Mouse (Mus musculus) heart, embryonic 15.5 days (tissue): ENCODE data around the gene Surf4. TPM values are rescaled to one million over a fixed set of nuclear protein-coding genes. Genes with fewer than 3 reads are reported as not detected.
A peak's percentile ranks its signal among the peaks of the same experiment; 100 is the strongest.

Experiments used
- ATAC-seq: fragments of 200-750 bp; cut with Nextera tagmentation; replicated peaks from 2 replicates; pipeline ENCODE4 v1.8.0; 2017; ENCODE audit warnings: low read depth, moderate TSS enrichment; ENCODE audit not compliant: insufficient number of reproducible peaks, insufficient read depth, low FRiP score
- H3K27ac ChIP-seq: fragments of 300-500 bp; sonication (generic); 2 replicates; pipeline ENCODE4 v1.5.1; 2015; ENCODE audit warnings: mild to moderate bottlenecking, inconsistent platforms
- H3K27me3 ChIP-seq: fragments of 300-500 bp; sonication (generic); 2 replicates; pipeline ENCODE4 v1.6.1; 2015; ENCODE audit warnings: inconsistent platforms
- H3K36me3 ChIP-seq: fragments of 300-500 bp; sonication (generic); 2 replicates; pipeline ENCODE4 v1.6.1; 2015; ENCODE audit warnings: mild to moderate bottlenecking, inconsistent platforms
- H3K4me1 ChIP-seq: fragments of 300-500 bp; sonication (generic); replicated peaks from 2 replicates; pipeline ENCODE4 v1.6.1; 2015; ENCODE audit warnings: inconsistent platforms
- H3K4me2 ChIP-seq: fragments of 300-500 bp; sonication (generic); 2 replicates; pipeline ENCODE4 v1.6.1; 2015; ENCODE audit warnings: inconsistent platforms, mild to moderate bottlenecking, moderate library complexity
- H3K4me3 ChIP-seq: fragments of 300-500 bp; sonication (generic); 2 replicates; pipeline ENCODE4 v1.5.1; 2015; ENCODE audit warnings: mild to moderate bottlenecking, inconsistent platforms
- H3K9ac ChIP-seq: fragments of 300-500 bp; sonication (generic); 2 replicates; pipeline ENCODE4 v1.6.1; 2015; ENCODE audit warnings: mild to moderate bottlenecking, inconsistent platforms
- H3K9me3 ChIP-seq: fragments of 300-500 bp; sonication (generic); replicated peaks from 2 replicates; pipeline ENCODE4 v1.6.1; 2016; ENCODE audit warnings: inconsistent platforms
- WGBS: fragments of 180-500 bp; shearing (Covaris S2); methylation state at CpG from one replicate; pipeline ENCODE4 v1.1.7; 2015; ENCODE audit warnings: mixed read lengths; 5-methylcytosine and 5-hydroxymethylcytosine counted together
- polyA plus RNA-seq: library from polyadenylated mRNA; unstranded; fragments of >200 nt; fragmentation: Nextera tagmentation; extraction: Ambion mirVana; gene quantifications from 2 replicates; pipeline ENCODE4 v1.2.1, GENCODE M21; 2015

Gene Surf4
- polyA plus RNA-seq, 1 experiment from 2014 or later, result 157 TPM

DNA sequence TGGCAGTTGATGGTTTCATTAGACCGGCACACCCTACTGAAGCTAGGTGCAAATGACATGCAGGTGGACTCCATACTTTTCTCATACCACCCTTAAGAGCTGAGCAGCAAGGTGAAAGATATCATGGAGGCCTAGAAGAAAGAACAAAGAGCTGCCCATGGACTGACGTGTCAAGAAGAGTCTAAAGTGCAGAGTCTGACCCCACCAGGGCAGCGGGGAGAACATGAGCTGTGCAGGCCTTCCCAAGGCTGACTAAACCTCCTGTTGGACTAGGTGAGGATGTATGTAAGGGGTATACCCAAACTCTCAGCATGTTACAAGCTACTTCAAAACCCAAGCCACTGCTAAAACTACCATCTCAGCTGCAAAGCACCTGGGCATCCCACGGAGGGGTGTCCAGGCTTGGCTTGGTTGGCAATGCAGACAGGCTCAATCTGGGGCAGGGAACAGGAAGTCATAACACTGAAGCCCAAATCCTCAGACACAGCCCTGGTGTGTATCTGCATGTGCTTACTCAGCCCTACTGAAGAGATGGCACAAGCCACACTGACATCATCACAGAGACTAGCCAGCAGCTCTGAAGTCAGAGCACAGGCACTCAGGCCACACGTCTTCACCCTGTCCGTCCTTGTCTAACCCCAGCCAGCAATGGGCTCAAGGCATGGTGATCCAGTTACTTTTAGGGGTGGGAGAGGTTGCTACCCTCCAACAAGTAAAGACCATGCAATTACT is 5.8 kb downstream of the Surf4 start:
- ATAC-seq, result no peak
- WGBS, result 83% methylated on average over 6 of the region's 6 CpGs

DNA sequence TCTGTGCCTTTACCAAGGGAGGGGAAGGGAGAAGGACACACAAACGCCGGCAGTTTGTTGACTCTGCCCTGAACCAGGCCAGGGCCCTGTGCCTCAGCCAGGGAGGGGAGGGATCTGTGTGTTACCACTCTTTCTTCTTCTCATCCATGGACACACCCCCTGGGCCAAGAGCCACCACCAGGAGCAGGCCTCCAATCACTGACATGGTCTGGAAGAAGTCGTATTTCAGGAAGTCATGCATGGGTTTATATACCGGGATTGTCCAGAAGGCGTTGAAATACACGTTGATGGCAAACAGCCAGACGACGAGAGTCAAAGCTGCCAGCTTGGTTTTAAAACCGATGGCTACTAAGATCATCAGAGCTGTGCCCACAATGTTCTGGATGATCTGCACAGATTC is 11.9 kb downstream of the Surf4 start:
- Histone ChIP-seq H3K27me3 (no peaks in the 10 kb centered on the region), H3K9me3 (no peaks in the 10 kb centered on the region), H3K4me1 (peaks cover 18% of the 10 kb centered on the region), H3K4me2 (no peak overlapping the region), H3K4me3 (no peak overlapping the region), H3K36me3 (peaks cover 84% of the 10 kb centered on the region), H3K27ac (peak overlapping the region; percentile 51), H3K9ac (peak overlapping the region; percentile 29)
- WGBS, result 30% methylated on average over 9 of the region's 9 CpGs
- ATAC-seq, result no peak

More for the DNA sequence above, 5.8 kb downstream of the Surf4 start:
- peaks cover 57% of the 10 kb centered on the region for H3K36me3 ChIP-seq
- H3K9me3 ChIP-seq, result no peaks in the 10 kb centered on the region
- H3K9ac ChIP-seq, result no peak overlapping the region
- no peak overlapping the region for H3K4me2 ChIP-seq
- H3K4me1 ChIP-seq, result peaks cover 42% of the 10 kb centered on the region
- H3K27ac ChIP-seq, result no peak overlapping the region
- no peaks in the 10 kb centered on the region for H3K27me3 ChIP-seq
- no peak overlapping the region for H3K4me3 ChIP-seq

DNA sequence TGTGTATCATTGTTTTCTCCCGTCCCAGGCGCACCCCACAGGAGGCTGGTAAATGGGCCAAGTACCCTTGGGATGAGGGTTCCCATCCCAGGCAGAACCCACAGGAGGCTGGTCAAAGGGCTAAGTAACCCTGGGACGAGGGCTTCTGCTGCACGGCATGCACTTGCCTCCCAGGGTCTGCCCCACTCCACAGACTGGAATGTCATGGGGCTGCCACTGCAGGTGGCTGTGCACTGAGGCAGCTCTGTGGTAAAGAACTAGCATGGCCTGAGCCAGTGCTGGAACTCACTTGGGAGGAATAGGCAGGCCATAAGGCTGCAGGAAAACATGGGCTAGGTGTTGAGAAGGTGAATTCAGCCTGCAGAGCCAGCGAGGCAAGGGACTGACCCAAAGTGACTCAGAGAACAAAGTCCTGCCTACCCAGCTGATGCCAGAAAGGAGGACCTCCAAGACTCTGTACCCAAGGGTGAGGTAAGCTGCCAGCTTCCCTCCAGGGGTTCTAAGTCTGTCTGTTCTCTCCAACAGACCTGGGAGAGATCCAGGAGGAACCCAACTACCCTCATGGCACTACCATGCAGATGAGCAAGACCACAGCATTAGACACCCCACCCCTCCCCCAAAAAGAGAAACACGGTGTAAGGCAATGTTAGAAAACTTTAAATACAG is 13.4 kb downstream of the Surf4 start:
- ATAC-seq, result no peak
- WGBS, result 86% methylated on average over 6 of the region's 6 CpGs
- H3K4me2 ChIP-seq, result no peak overlapping the region
- no peaks in the 10 kb centered on the region for H3K9me3 ChIP-seq
- H3K4me3 ChIP-seq, result no peak overlapping the region
- no peak overlapping the region for H3K27ac ChIP-seq
- H3K27me3 ChIP-seq, result no peaks in the 10 kb centered on the region
- peaks cover 70% of the 10 kb centered on the region for H3K36me3 ChIP-seq
- peaks cover 25% of the 10 kb centered on the region for H3K4me1 ChIP-seq
- H3K9ac ChIP-seq, result no peak overlapping the region

DNA sequence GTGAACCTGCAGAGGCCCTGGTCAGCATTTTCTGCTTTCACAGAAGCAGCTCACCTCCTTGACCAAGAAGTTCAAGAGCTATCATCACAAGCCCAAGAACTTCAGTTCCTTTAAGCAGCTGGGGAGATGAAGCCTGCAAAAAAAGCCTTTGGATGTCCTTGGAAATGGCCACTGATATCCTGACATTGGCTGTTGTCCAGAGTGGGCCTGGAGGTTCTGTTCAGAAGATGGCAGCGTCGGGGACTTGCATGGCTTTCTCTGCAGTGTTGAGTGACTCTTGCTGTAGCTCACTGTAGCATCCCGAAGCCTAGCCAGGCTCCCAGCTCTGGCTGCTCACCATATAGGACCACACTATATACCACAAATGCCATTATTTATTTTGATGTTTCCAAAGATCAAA is 14.0 kb downstream of the Surf4 start:
- Histone ChIP-seq H3K4me1 (peaks cover 31% of the 10 kb centered on the region), H3K27me3 (no peaks in the 10 kb centered on the region), H3K4me3 (no peak overlapping the region), H3K9ac (no peak overlapping the region), H3K36me3 (peaks cover 63% of the 10 kb centered on the region), H3K27ac (no peak overlapping the region), H3K4me2 (no peak overlapping the region), H3K9me3 (no peaks in the 10 kb centered on the region)
- WGBS, result 79% methylated on average over 3 of the region's 3 CpGs
- no peak for ATAC-seq

DNA sequence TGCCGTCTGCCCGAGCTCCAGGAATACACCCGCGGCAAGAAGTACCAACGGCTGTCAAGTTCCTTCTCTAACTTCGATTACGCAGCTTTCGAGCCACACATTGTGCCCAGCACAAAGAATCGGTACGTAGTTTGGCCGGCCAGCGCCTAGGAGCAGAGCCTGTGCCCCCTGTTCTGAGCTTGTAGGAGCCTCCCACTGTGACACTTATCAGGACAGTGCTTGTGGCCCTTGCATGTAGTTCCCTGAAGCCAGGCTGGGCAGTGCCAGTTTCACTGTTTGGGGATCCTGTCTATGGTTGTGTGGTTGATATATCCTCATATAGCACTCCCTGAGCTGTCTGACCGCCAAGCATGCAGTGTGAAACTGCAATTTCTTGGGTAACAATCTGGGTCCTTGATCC is 17.0 kb downstream of the Surf4 start:
- ATAC-seq, result no peak
- peak overlapping the region; percentile 70 for H3K27ac ChIP-seq
- WGBS, result 1% methylated on average over 13 of the region's 13 CpGs
- peak overlapping the region; percentile 92 for H3K4me2 ChIP-seq
- peak overlapping the region; percentile 73 for H3K4me3 ChIP-seq
- peaks cover 63% of the 10 kb centered on the region for H3K36me3 ChIP-seq
- H3K9me3 ChIP-seq, result no peaks in the 10 kb centered on the region
- no peaks in the 10 kb centered on the region for H3K27me3 ChIP-seq
- H3K4me1 ChIP-seq, result peaks cover 40% of the 10 kb centered on the region
- H3K9ac ChIP-seq, result peak overlapping the region; percentile 64

DNA sequence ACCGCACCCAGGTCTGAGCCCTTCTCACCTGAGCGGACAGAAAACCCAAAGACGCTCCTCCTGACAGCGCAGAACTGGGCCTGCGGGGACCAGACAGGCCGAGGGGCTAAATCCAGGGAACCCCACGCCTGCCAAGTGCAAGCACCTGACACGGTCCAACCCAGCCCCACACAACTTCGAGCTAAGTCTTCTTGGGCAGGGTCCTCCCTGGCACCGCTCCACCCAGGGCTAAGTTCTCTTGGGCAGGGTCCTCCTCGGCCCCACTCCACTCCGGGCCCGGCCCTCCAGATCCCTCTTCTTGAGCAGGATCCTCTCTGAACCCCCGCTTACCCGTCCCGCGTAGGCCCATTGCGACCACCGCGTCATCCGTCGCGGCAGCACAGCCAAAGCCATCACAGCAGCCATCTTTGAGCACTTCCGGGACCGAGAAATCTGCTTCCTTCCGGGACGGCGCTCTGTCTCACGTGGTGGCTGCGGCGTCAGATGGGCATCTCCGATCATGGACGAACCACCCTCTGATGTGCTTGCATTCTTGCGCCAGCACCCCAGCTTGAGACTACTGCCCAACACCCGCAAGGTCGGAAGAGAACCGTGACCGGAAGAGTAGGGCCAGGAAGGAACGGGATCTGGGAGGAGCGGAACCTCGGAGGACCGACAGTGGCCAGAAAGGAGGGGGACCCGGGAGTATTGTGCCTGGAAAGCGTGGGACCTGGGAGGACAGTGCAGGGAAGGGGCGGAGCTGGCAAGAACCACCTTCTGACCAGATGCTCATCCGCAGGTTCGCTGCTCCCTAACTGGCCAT is 17.6 kb downstream of the Surf4 start, which contains the start of the genes Surf2 and Surf1:
Gene Surf2 (plus strand): TSS at position 441 of the 802 bp plus-strand sequence.
Gene Surf1 (minus strand): TSS at position 604 of the 802 bp plus-strand sequence.
- 2% methylated on average over 47 of the region's 47 CpGs for WGBS
- peaks cover 41% of the 10 kb centered on the region for H3K4me1 ChIP-seq

DNA sequence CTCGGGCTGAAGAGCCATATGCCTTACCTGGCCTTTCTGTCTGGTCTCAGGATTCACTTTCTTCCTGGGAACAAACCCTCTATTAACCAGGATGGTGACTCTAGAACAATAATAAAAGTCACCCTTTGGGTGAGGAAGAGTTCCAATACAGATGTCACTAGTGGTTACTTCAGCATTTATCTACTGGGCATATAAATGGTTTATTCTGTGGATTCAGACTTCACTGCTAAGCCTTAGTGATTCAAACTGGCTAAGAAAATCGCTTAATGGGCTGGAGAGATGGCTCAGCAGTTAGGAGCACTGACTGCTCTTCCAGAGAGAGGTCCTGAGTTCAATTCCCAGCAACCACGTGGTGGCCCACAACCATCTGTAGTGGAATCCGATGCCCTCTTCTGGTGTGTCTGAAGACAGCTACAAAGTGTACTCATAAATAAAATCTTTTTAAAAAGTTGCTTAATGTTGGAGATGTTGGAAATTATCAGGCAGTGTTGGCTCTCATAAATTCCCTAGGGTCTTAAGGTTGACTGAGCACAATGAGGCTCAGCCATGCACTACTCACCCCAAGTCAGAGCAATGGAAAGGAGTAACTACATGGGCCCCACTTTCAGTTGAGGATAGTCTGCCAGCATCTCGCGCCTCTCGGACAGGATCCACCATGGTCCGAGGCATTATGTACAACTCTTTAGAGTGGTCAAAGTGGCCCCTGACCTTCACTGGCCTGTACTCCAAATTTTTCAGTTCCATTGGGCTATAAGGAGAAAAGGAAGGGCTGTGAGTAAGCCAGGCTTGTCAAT is 19.4 kb downstream of the Surf4 start:
- Histone ChIP-seq H3K9ac (no peak overlapping the region), H3K27ac (no peak overlapping the region), H3K27me3 (no peaks in the 10 kb centered on the region), H3K9me3 (no peaks in the 10 kb centered on the region), H3K4me2 (no peak overlapping the region), H3K4me3 (0 out of 2 replicates have a peak overlapping the region, but pooled peaks have one; percentile 2), H3K36me3 (peaks cover 42% of the 10 kb centered on the region), H3K4me1 (peaks cover 47% of the 10 kb centered on the region)
- 58% methylated on average over 8 of the region's 8 CpGs for WGBS
- no peak for ATAC-seq

More for the DNA sequence above, 17.6 kb downstream of the Surf4 start, which contains the start of the genes Surf2 and Surf1:
- peak within 1 kb of the TSS; percentile 73 for H3K4me3 ChIP-seq
- peak; percentile 53 for ATAC-seq
- H3K9me3 ChIP-seq, result no peaks in the 10 kb centered on the region
- peak within 1 kb of the TSS; percentile 64 for H3K9ac ChIP-seq
- H3K27me3 ChIP-seq, result no peaks in the 10 kb centered on the region
- peak within 1 kb of the TSS; percentile 92 for H3K4me2 ChIP-seq
- H3K27ac ChIP-seq, result peak within 1 kb of the TSS; percentile 70
- peaks cover 60% of the 10 kb centered on the region for H3K36me3 ChIP-seq

DNA sequence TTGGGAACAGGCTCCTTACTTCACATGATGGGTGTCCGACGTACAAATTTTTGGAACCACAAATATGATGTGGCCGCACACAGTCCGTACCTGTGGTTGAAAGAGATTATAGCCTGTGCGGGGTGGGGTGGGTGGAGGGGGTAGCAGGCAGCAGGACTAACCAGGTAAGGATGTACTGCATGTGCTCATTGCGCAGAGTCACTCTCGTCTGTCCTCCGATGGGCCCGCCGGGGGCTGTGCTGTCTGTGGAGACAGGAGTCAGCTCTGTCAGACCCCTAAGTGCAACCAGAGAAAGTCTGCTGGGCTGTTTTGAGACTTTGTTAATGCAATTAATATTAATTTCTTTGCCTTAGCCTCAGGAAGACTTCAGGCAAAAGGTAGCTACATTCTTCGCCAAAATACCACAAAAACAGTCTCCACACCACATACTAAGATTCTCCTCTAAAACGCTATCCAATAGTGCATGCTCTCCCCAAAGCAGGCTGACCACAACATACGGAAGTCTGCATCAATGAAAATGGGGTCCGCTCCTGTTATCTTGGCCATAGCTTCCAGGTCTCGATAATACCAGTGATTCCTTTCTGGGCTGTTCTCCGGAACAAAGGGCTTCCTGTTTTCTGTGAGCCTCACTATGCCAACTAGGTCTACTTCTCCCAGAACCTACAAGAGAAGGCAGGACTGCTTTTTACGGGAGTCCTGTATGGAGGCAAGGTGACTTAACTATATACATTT is 20.1 kb downstream of the Surf4 start:
- Histone ChIP-seq H3K36me3 (peaks cover 34% of the 10 kb centered on the region), H3K9ac (no peak overlapping the region), H3K4me1 (peaks cover 53% of the 10 kb centered on the region), H3K27me3 (no peaks in the 10 kb centered on the region), H3K4me3 (0 out of 2 replicates have a peak overlapping the region, but pooled peaks have one; percentile 2), H3K27ac (no peak overlapping the region), H3K9me3 (no peaks in the 10 kb centered on the region), H3K4me2 (no peak overlapping the region)
- 75% methylated on average over 17 of the region's 17 CpGs for WGBS
- no peak for ATAC-seq

DNA sequence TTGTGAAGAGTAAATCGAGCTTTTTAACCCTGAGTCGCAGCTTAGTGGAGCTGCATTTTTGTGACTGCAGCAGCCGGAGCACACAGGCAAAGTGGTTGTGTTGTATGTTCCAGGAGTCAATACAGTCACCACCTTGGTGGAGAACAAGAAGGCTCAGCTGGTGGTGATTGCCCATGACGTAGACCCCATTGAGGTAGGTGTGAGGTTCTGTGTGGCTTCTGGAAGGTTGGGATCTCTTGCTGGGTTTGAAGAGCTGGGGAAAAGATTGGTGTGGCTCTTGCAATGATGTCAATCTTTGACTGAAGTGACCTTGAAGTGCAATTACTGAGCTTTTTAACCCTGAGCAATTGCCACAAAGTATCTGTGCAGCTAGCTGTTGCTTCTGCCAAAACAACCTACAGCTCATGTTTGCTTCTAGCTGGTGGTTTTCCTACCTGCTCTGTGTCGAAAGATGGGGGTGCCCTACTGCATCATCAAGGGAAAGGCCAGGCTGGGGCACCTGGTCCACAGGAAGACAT is 21.4 kb downstream of the Surf4 start:
- no peaks in the 10 kb centered on the region for H3K27me3 ChIP-seq
- H3K4me1 ChIP-seq, result peaks cover 51% of the 10 kb centered on the region
- 68% methylated on average over 5 of the region's 5 CpGs for WGBS
- peak overlapping the region; percentile 90 for H3K9ac ChIP-seq
- no peak for ATAC-seq
- H3K4me2 ChIP-seq, result peak overlapping the region; percentile 93
- peaks cover 39% of the 10 kb centered on the region for H3K36me3 ChIP-seq
- peak overlapping the region; percentile 4; the same call in 1 of the 2 replicates for H3K27ac ChIP-seq
- H3K9me3 ChIP-seq, result no peaks in the 10 kb centered on the region
- H3K4me3 ChIP-seq, result peak overlapping the region; percentile 70
